Mouse (Mus musculus): ENCODE data around the gene Polr3h.
"Not testable (repeated sequence)": the region's sequence is repeated elsewhere in the genome, so short reads cannot be mapped to it uniquely, and the experiment has no call there.

Polr3h gene

GRCm38 (mm10) chr15:81925760-81926445 is at the start of gene Polr3h:
Gene Polr3h (minus strand): TSS chr15:81926240.
- in situ Hi-C loops (cut with MboI; ENCODE audit: low pct_unique_long_range_greater_than_20kb in 1 of 2, low sequenced_read_pairs in 2 of 2, unreplicated experiment in 1 of 2) = no loop called here

- in situ Hi-C loops (cut with MboI; ENCODE audit: low pct_unique_long_range_greater_than_20kb in 1 of 2, low sequenced_read_pairs in 2 of 2, unreplicated experiment in 1 of 2) = not testable (repeated sequence)
Measured at GRCm38 (mm10) chr15:81975156-81975555, 49.1 kb upstream of the Polr3h start.

- in situ Hi-C loops (cut with MboI; ENCODE audit: low pct_unique_long_range_greater_than_20kb in 1 of 2, low sequenced_read_pairs in 2 of 2, unreplicated experiment in 1 of 2) = not testable (repeated sequence)
Measured at GRCm38 (mm10) chr15:81970498-81970897, 44.5 kb upstream of the Polr3h start.

- in situ Hi-C loops (cut with MboI; ENCODE audit: low pct_unique_long_range_greater_than_20kb in 1 of 2, low sequenced_read_pairs in 2 of 2, unreplicated experiment in 1 of 2) = not testable (repeated sequence)
Measured at GRCm38 (mm10) chr15:81969635-81970034, 43.6 kb upstream of the Polr3h start.

GRCm38 (mm10) chr15:81969173-81969572 is 43.1 kb upstream of the Polr3h start:
- in situ Hi-C loops (cut with MboI; ENCODE audit: low pct_unique_long_range_greater_than_20kb in 1 of 2, low sequenced_read_pairs in 2 of 2, unreplicated experiment in 1 of 2) = no loop called here

- in situ Hi-C loops (cut with MboI; ENCODE audit: low pct_unique_long_range_greater_than_20kb in 1 of 2, low sequenced_read_pairs in 2 of 2, unreplicated experiment in 1 of 2) = no loop called here
Measured at GRCm38 (mm10) chr15:81968447-81968846, 42.4 kb upstream of the Polr3h start.

GRCm38 (mm10) chr15:81967821-81968220 is 41.8 kb upstream of the Polr3h start:
- in situ Hi-C loops (cut with MboI; ENCODE audit: low pct_unique_long_range_greater_than_20kb in 1 of 2, low sequenced_read_pairs in 2 of 2, unreplicated experiment in 1 of 2) = no loop called here

- in situ Hi-C loops (cut with MboI; ENCODE audit: low pct_unique_long_range_greater_than_20kb in 1 of 2, low sequenced_read_pairs in 2 of 2, unreplicated experiment in 1 of 2) = no loop called here
Measured at GRCm38 (mm10) chr15:81966062-81966829, 40.2 kb upstream of the Polr3h start.

GRCm38 (mm10) chr15:81964980-81965545 is 39.0 kb upstream of the Polr3h start:
- in situ Hi-C loops (cut with MboI; ENCODE audit: low pct_unique_long_range_greater_than_20kb in 1 of 2, low sequenced_read_pairs in 2 of 2, unreplicated experiment in 1 of 2) = no loop called here

GRCm38 (mm10) chr15:81964262-81964661 is 38.2 kb upstream of the Polr3h start:
- in situ Hi-C loops (cut with MboI; ENCODE audit: low pct_unique_long_range_greater_than_20kb in 1 of 2, low sequenced_read_pairs in 2 of 2, unreplicated experiment in 1 of 2) = no loop called here

- in situ Hi-C loops (cut with MboI; ENCODE audit: low pct_unique_long_range_greater_than_20kb in 1 of 2, low sequenced_read_pairs in 2 of 2, unreplicated experiment in 1 of 2) = no loop called here
Measured at GRCm38 (mm10) chr15:81961078-81961451, 35.0 kb upstream of the Polr3h start.

GRCm38 (mm10) chr15:81960171-81961077 is 34.4 kb upstream of the Polr3h start, which contains the start of gene Pmm1:
Gene Pmm1 (minus strand): TSS chr15:81960930.
- in situ Hi-C loops (cut with MboI; ENCODE audit: low pct_unique_long_range_greater_than_20kb in 1 of 2, low sequenced_read_pairs in 2 of 2, unreplicated experiment in 1 of 2) = no loop called here

- in situ Hi-C loops (cut with MboI; ENCODE audit: low pct_unique_long_range_greater_than_20kb in 1 of 2, low sequenced_read_pairs in 2 of 2, unreplicated experiment in 1 of 2) = loop anchor here in 1 of 2 experiments (5.0 kb wide), 1 partner anchor 33 kb away; no protein-coding TSS in a partner anchor
Measured at GRCm38 (mm10) chr15:81958906-81959305, 32.9 kb upstream of the Polr3h start.

GRCm38 (mm10) chr15:81957598-81957997 is 31.6 kb upstream of the Polr3h start:
- in situ Hi-C loops (cut with MboI; ENCODE audit: low pct_unique_long_range_greater_than_20kb in 1 of 2, low sequenced_read_pairs in 2 of 2, unreplicated experiment in 1 of 2) = loop anchor here in 1 of 2 experiments (5.0 kb wide), 1 partner anchor 35 kb away; no protein-coding TSS in a partner anchor

- in situ Hi-C loops (cut with MboI; ENCODE audit: low pct_unique_long_range_greater_than_20kb in 1 of 2, low sequenced_read_pairs in 2 of 2, unreplicated experiment in 1 of 2) = loop anchor here in 1 of 2 experiments (5.0 kb wide), 1 partner anchor 36 kb away; no protein-coding TSS in a partner anchor
Measured at GRCm38 (mm10) chr15:81956457-81956856, 30.4 kb upstream of the Polr3h start.

GRCm38 (mm10) chr15:81955414-81955813 is 29.4 kb upstream of the Polr3h start:
- in situ Hi-C loops (cut with MboI; ENCODE audit: low pct_unique_long_range_greater_than_20kb in 1 of 2, low sequenced_read_pairs in 2 of 2, unreplicated experiment in 1 of 2) = loop anchor here in 1 of 2 experiments (5.0 kb wide), 1 partner anchor 37 kb away; no protein-coding TSS in a partner anchor

GRCm38 (mm10) chr15:81954716-81955115 is 28.7 kb upstream of the Polr3h start:
- in situ Hi-C loops (cut with MboI; ENCODE audit: low pct_unique_long_range_greater_than_20kb in 1 of 2, low sequenced_read_pairs in 2 of 2, unreplicated experiment in 1 of 2) = loop anchor here (5.0 kb wide), 2 partner anchors 33 to 38 kb away; partner anchors contain the start of gene Xrcc6 (in 1 of the 2)

- in situ Hi-C loops (cut with MboI; ENCODE audit: low pct_unique_long_range_greater_than_20kb in 1 of 2, low sequenced_read_pairs in 2 of 2, unreplicated experiment in 1 of 2) = loop anchor here in 1 of 2 experiments (5.0 kb wide), 1 partner anchor 33 kb away; the partner anchor contains the start of gene Xrcc6
Measured at GRCm38 (mm10) chr15:81954151-81954583, 28.1 kb upstream of the Polr3h start.

Measured in mouse embryonic stem cell (cell line).